Mouse (Mus musculus) midbrain, embryonic 14.5 days (tissue): ENCODE data around the gene Prpsap2. TPM values are rescaled to one million over a fixed set of nuclear protein-coding genes. Genes with fewer than 3 reads are reported as not detected.

Experiments
- ATAC-seq: fragments of 200-750 bp; cut with Nextera tagmentation; 2 replicates; pipeline ENCODE4 v1.8.0; 2017; ENCODE audit warnings: moderate number of reproducible peaks, moderate library complexity; ENCODE audit not compliant: low FRiP score, low TSS enrichment
- DNase-seq: peaks from one replicate; pipeline ENCODE4 v3.0.0-alpha.2; 2015
- H3K27ac ChIP-seq: fragments of 300-500 bp; sonication (generic); replicated peaks from 2 replicates; pipeline ENCODE4 v1.5.1; 2014; ENCODE audit warnings: mild to moderate bottlenecking, low read depth, low read length, moderate library complexity
- H3K27me3 ChIP-seq: fragments of 300-500 bp; sonication (generic); 2 replicates; pipeline ENCODE4 v1.6.1; 2014; ENCODE audit warnings: low read length, control low read depth, mixed read lengths; ENCODE audit not compliant: control insufficient read depth, insufficient read depth
- H3K36me3 ChIP-seq: fragments of 300-500 bp; sonication (generic); 2 replicates; pipeline ENCODE4 v1.6.1; 2014; ENCODE audit warnings: low read length, control low read depth; ENCODE audit not compliant: control insufficient read depth, insufficient read depth
- H3K4me1 ChIP-seq: fragments of 300-500 bp; sonication (generic); 2 replicates; pipeline ENCODE4 v1.6.1; 2014; ENCODE audit warnings: mild to moderate bottlenecking, antibody characterized with exemption, low read length, control low read depth; ENCODE audit not compliant: control insufficient read depth, insufficient read depth
- H3K4me2 ChIP-seq: fragments of 300-500 bp; sonication (generic); 2 replicates; pipeline ENCODE4 v1.6.1; 2014; ENCODE audit warnings: mild to moderate bottlenecking, low read length, moderate library complexity
- H3K4me3 ChIP-seq: fragments of 300-500 bp; sonication (generic); replicated peaks from 2 replicates; pipeline ENCODE4 v1.5.1; 2014; ENCODE audit warnings: low read depth, low read length
- H3K9ac ChIP-seq: fragments of 300-500 bp; sonication (generic); replicated peaks from 2 replicates; pipeline ENCODE4 v1.6.1; 2014; ENCODE audit warnings: mild to moderate bottlenecking, low read length, moderate library complexity
- H3K9me3 ChIP-seq: fragments of 300-500 bp; sonication (generic); 2 replicates; pipeline ENCODE4 v1.6.1; 2016; ENCODE audit warnings: low read length, control low read depth, mixed read lengths; ENCODE audit not compliant: control insufficient read depth
- WGBS: fragments of 180-500 bp; shearing (Covaris S2); extraction: QIAGEN DNeasy Blood & Tissue Kit; methylation state at CpG from one replicate; pipeline ENCODE4 v1.1.7; 2014; 5-methylcytosine and 5-hydroxymethylcytosine counted together
- polyA plus RNA-seq: library from polyadenylated mRNA; unstranded; fragments of >200 nt; fragmentation: Nextera tagmentation; extraction: Ambion mirVana; gene quantifications from 2 replicates; pipeline ENCODE4 v1.2.1, GENCODE M21; 2014

The Prpsap2 gene
- polyA plus RNA-seq, 1 experiment from 2014 or later, result 50.3 TPM

- no peak for ATAC-seq
Observed at GRCm38 (mm10) chr11:61757151-61757550, 4.7 kb downstream of the Prpsap2 start.

GRCm38 (mm10) chr11:61751612-61752011, 10.3 kb downstream of the Prpsap2 start:
- no peak overlapping the region for H3K9ac ChIP-seq
- ATAC-seq, result no peak
- peaks cover 78% of the 10 kb centered on the region for H3K36me3 ChIP-seq
- H3K27me3 ChIP-seq, result no peaks in the 10 kb centered on the region
- H3K4me2 ChIP-seq, result no peak overlapping the region
- no peak overlapping the region for H3K4me3 ChIP-seq
- no peak overlapping the region for H3K27ac ChIP-seq
- H3K9me3 ChIP-seq, result no peaks in the 10 kb centered on the region
- 88% methylated on average over 5 of the region's 5 CpGs for WGBS
- DNase-seq, result peak; percentile 17
- H3K4me1 ChIP-seq, result no peaks in the 10 kb centered on the region

More at GRCm38 (mm10) chr11:61757151-61757550, 4.7 kb downstream of the Prpsap2 start:
- Histone ChIP-seq H3K27me3 (no peaks in the 10 kb centered on the region), H3K9ac (no peak overlapping the region), H3K4me2 (no peak overlapping the region), H3K36me3 (peaks cover 33% of the 10 kb centered on the region), H3K4me1 (peaks cover 8% of the 10 kb centered on the region), H3K4me3 (no peak overlapping the region), H3K27ac (no peak overlapping the region), H3K9me3 (no peaks in the 10 kb centered on the region)
- no peak for DNase-seq
- 96% methylated on average over 2 of the region's 2 CpGs for WGBS

GRCm38 (mm10) chr11:61747161-61747560, 14.7 kb downstream of the Prpsap2 start:
- no peak for DNase-seq
- no peak for ATAC-seq
- H3K36me3 ChIP-seq, result peaks cover 76% of the 10 kb centered on the region
- WGBS, result 87% methylated on average over 3 of the region's 3 CpGs
- H3K27ac ChIP-seq, result no peak overlapping the region
- H3K27me3 ChIP-seq, result no peaks in the 10 kb centered on the region
- H3K9ac ChIP-seq, result no peak overlapping the region
- no peaks in the 10 kb centered on the region for H3K4me1 ChIP-seq
- H3K4me3 ChIP-seq, result no peak overlapping the region
- no peaks in the 10 kb centered on the region for H3K9me3 ChIP-seq
- H3K4me2 ChIP-seq, result no peak overlapping the region

- Histone ChIP-seq H3K9ac (no peak overlapping the region), H3K4me2 (no peak overlapping the region), H3K4me3 (no peak overlapping the region), H3K27me3 (no peaks in the 10 kb centered on the region), H3K9me3 (no peaks in the 10 kb centered on the region), H3K27ac (no peak overlapping the region), H3K4me1 (no peaks in the 10 kb centered on the region), H3K36me3 (peaks cover 73% of the 10 kb centered on the region)
- DNase-seq (no peak), ATAC-seq (no peak)
- 96% methylated on average over 9 of the region's 9 CpGs for WGBS
Observed at GRCm38 (mm10) chr11:61745781-61746180, 16.1 kb downstream of the Prpsap2 start.

- Histone ChIP-seq H3K4me2 (no peak overlapping the region), H3K4me1 (no peaks in the 10 kb centered on the region), H3K27me3 (no peaks in the 10 kb centered on the region), H3K36me3 (peaks cover 76% of the 10 kb centered on the region), H3K9me3 (no peaks in the 10 kb centered on the region), H3K27ac (no peak overlapping the region), H3K9ac (no peak overlapping the region), H3K4me3 (no peak overlapping the region)
- DNase-seq (peak; percentile 10), ATAC-seq (no peak)
- WGBS, result 60% methylated on average over 3 of the region's 3 CpGs
Observed at GRCm38 (mm10) chr11:61744460-61744859, 17.4 kb downstream of the Prpsap2 start.

- peaks cover 78% of the 10 kb centered on the region for H3K36me3 ChIP-seq
- H3K9me3 ChIP-seq, result no peaks in the 10 kb centered on the region
- ATAC-seq (no peak), DNase-seq (no peak)
- H3K9ac ChIP-seq, result no peak overlapping the region
- H3K4me2 ChIP-seq, result no peak overlapping the region
- no peaks in the 10 kb centered on the region for H3K27me3 ChIP-seq
- H3K27ac ChIP-seq, result no peak overlapping the region
- no peak overlapping the region for H3K4me3 ChIP-seq
- 55% methylated on average over 3 of the region's 3 CpGs for WGBS
- H3K4me1 ChIP-seq, result no peaks in the 10 kb centered on the region
Observed at GRCm38 (mm10) chr11:61743768-61744167, 18.1 kb downstream of the Prpsap2 start.

- Histone ChIP-seq H3K4me1 (no peaks in the 10 kb centered on the region), H3K4me2 (no peak overlapping the region), H3K36me3 (peaks cover 83% of the 10 kb centered on the region), H3K9me3 (no peaks in the 10 kb centered on the region), H3K27me3 (no peaks in the 10 kb centered on the region), H3K27ac (no peak overlapping the region), H3K4me3 (no peak overlapping the region), H3K9ac (no peak overlapping the region)
- no peak for ATAC-seq
- WGBS, result 94% methylated on average over 1 of the region's 1 CpGs
- DNase-seq, result no peak
Observed at GRCm38 (mm10) chr11:61740500-61740899, 21.4 kb downstream of the Prpsap2 start.

GRCm38 (mm10) chr11:61737290-61737689, 24.6 kb downstream of the Prpsap2 start:
- Histone ChIP-seq H3K9ac (no peak overlapping the region), H3K4me1 (no peaks in the 10 kb centered on the region), H3K36me3 (peaks cover 92% of the 10 kb centered on the region), H3K27me3 (no peaks in the 10 kb centered on the region), H3K4me2 (no peak overlapping the region), H3K27ac (no peak overlapping the region), H3K4me3 (no peak overlapping the region), H3K9me3 (no peaks in the 10 kb centered on the region)
- no peak for ATAC-seq
- no peak for DNase-seq
- WGBS, result 94% methylated on average over 1 of the region's 1 CpGs

- Histone ChIP-seq H3K4me2 (no peak overlapping the region), H3K36me3 (peaks cover 90% of the 10 kb centered on the region), H3K27me3 (no peaks in the 10 kb centered on the region), H3K4me3 (no peak overlapping the region), H3K27ac (no peak overlapping the region), H3K9me3 (no peaks in the 10 kb centered on the region), H3K9ac (no peak overlapping the region), H3K4me1 (no peaks in the 10 kb centered on the region)
- ATAC-seq, result no peak
- DNase-seq, result no peak
- 93% methylated on average over 7 of the region's 7 CpGs for WGBS
Observed at GRCm38 (mm10) chr11:61732672-61733071, 29.2 kb downstream of the Prpsap2 start.
